Mouse (Mus musculus): ENCODE data around the gene Idi1. TPM values are rescaled to one million over a fixed set of nuclear protein-coding genes. Genes with fewer than 3 reads are reported as not detected.
A peak's percentile ranks its signal among the peaks of the same experiment; 100 is the strongest.
"Not testable (repeated sequence)": the region's sequence is repeated elsewhere in the genome, so short reads cannot be mapped to it uniquely, and the experiment has no call there.

Gene Idi1
- polyA plus RNA-seq, 1 experiment = 202 TPM

GRCm38 (mm10) chr13:8933499-8933898 is 48.2 kb downstream of the Idi1 start:
- Histone ChIP-seq H3K27ac (ENCODE audit: insufficient read depth, low read length) (no peak overlapping the region), H3K9ac (ENCODE audit: low read depth, poor library complexity, severe bottlenecking) (no peak overlapping the region), H3K36me3 (ENCODE audit: control insufficient read depth, insufficient read depth, low read length, poor library complexity, severe bottlenecking) (no peaks in the 10 kb centered on the region), H3K4me3 (ENCODE audit: low read depth, low read length) (no peak overlapping the region), H3K27me3 (ENCODE audit: control insufficient read depth, insufficient read depth, low read length, poor library complexity, severe bottlenecking) (no peaks in the 10 kb centered on the region), H3K9me3 (replicated peaks; ENCODE audit: control insufficient read depth, insufficient read depth, low read length, poor library complexity, severe bottlenecking) (peaks cover 7% of the 10 kb centered on the region), H3K4me1 (ENCODE audit: control insufficient read depth, insufficient read depth, low read length) (no peaks in the 10 kb centered on the region)
- TF ChIP-seq CTCF (IDR thresholded peaks at IDR 0.05; ENCODE audit: low read depth, low read length) (no peak), POLR2A (IDR thresholded peaks at IDR 0.05; ENCODE audit: insufficient read depth, low read length) (no peak), EP300 (IDR thresholded peaks at IDR 0.05; ENCODE audit: insufficient read depth, low read depth, low read length) (no peak)

- H3K4me1 ChIP-seq (ENCODE audit: control insufficient read depth, insufficient read depth, low read length); H3K36me3 ChIP-seq (ENCODE audit: control insufficient read depth, insufficient read depth, low read length, poor library complexity, severe bottlenecking); H3K9ac ChIP-seq (ENCODE audit: low read depth, poor library complexity, severe bottlenecking); H3K27me3 ChIP-seq (ENCODE audit: control insufficient read depth, insufficient read depth, low read length, poor library complexity, severe bottlenecking); H3K9me3 ChIP-seq (replicated peaks; ENCODE audit: control insufficient read depth, insufficient read depth, low read length, poor library complexity, severe bottlenecking); H3K4me3 ChIP-seq (ENCODE audit: low read depth, low read length): not testable (repeated sequence)
- peak overlapping the region; percentile 87 for H3K27ac ChIP-seq (ENCODE audit: insufficient read depth, low read length)
- 0 out of 2 replicates have a peak, but pooled peaks have one; percentile 15 for TF ChIP-seq EP300 (IDR thresholded peaks at IDR 0.05; ENCODE audit: insufficient read depth, low read depth, low read length)
Measured at GRCm38 (mm10) chr13:8937611-8938140, 52.4 kb downstream of the Idi1 start.

- not testable (repeated sequence) for H3K9ac ChIP-seq (ENCODE audit: low read depth, poor library complexity, severe bottlenecking); H3K4me3 ChIP-seq (ENCODE audit: low read depth, low read length); H3K9me3 ChIP-seq (replicated peaks; ENCODE audit: control insufficient read depth, insufficient read depth, low read length, poor library complexity, severe bottlenecking); H3K4me1 ChIP-seq (ENCODE audit: control insufficient read depth, insufficient read depth, low read length); H3K27me3 ChIP-seq (ENCODE audit: control insufficient read depth, insufficient read depth, low read length, poor library complexity, severe bottlenecking); H3K36me3 ChIP-seq (ENCODE audit: control insufficient read depth, insufficient read depth, low read length, poor library complexity, severe bottlenecking); H3K27ac ChIP-seq (ENCODE audit: insufficient read depth, low read length)
Measured at GRCm38 (mm10) chr13:8941110-8941509, 55.8 kb downstream of the Idi1 start.

GRCm38 (mm10) chr13:8941701-8942100 is 56.4 kb downstream of the Idi1 start:
- not testable (repeated sequence) for H3K9ac ChIP-seq (ENCODE audit: low read depth, poor library complexity, severe bottlenecking); H3K27ac ChIP-seq (ENCODE audit: insufficient read depth, low read length); H3K4me3 ChIP-seq (ENCODE audit: low read depth, low read length); H3K9me3 ChIP-seq (replicated peaks; ENCODE audit: control insufficient read depth, insufficient read depth, low read length, poor library complexity, severe bottlenecking); H3K27me3 ChIP-seq (ENCODE audit: control insufficient read depth, insufficient read depth, low read length, poor library complexity, severe bottlenecking); H3K36me3 ChIP-seq (ENCODE audit: control insufficient read depth, insufficient read depth, low read length, poor library complexity, severe bottlenecking); H3K4me1 ChIP-seq (ENCODE audit: control insufficient read depth, insufficient read depth, low read length)

Other genes starting within 250 kb of the Idi1 start
- 30.2 and 34.7 TPM in 2 replicates for gene Wdr37, start 13.6 kb upstream of the Idi1 start, polyA plus RNA-seq (2011; ENCODE audit: insufficient read depth, insufficient read length, low read depth, missing spikeins)
- not detected in 2 replicates for gene Gm9745, start 62.7 kb downstream of the Idi1 start, polyA plus RNA-seq (2011; ENCODE audit: insufficient read depth, insufficient read length, low read depth, missing spikeins)
- gene Idi2, start 67.4 kb downstream of the Idi1 start, polyA plus RNA-seq (2011; ENCODE audit: insufficient read depth, insufficient read length, low read depth, missing spikeins) = not detected in 2 replicates
- 157 and 172 TPM in 2 replicates for gene Gtpbp4, start 110.6 kb downstream of the Idi1 start, polyA plus RNA-seq (2011; ENCODE audit: insufficient read depth, insufficient read length, low read depth, missing spikeins)
- gene Larp4b, start 208.4 kb downstream of the Idi1 start, polyA plus RNA-seq (2011; ENCODE audit: insufficient read depth, insufficient read length, low read depth, missing spikeins) = 104 and 108 TPM in 2 replicates